Mouse (Mus musculus): ENCODE data around the gene 1700037C18Rik. TPM values are rescaled to one million over a fixed set of nuclear protein-coding genes. Genes with fewer than 3 reads are reported as not detected.

The 1700037C18Rik gene
- polyA plus RNA-seq, 1 experiment from 2014 or later = 11.5 TPM

- 96% methylated on average over 1 of the region's 1 CpGs for WGBS
- H3K4me3 ChIP-seq = no peak overlapping the region
- H3K4me2 ChIP-seq = no peak overlapping the region
- no peaks in the 10 kb centered on the region for H3K4me1 ChIP-seq (replicated peaks)
- no peaks in the 10 kb centered on the region for H3K9me3 ChIP-seq
- H3K36me3 ChIP-seq = peaks cover 76% of the 10 kb centered on the region
- H3K27ac ChIP-seq (replicated peaks) = no peak overlapping the region
- ATAC-seq (ENCODE audit: low read depth) = no peak
- no peaks in the 10 kb centered on the region for H3K27me3 ChIP-seq
- H3K9ac ChIP-seq = no peak overlapping the region
Measured at GRCm38 (mm10) chr16:3896553-3896952, 11.9 kb downstream of the 1700037C18Rik start.

DNA sequence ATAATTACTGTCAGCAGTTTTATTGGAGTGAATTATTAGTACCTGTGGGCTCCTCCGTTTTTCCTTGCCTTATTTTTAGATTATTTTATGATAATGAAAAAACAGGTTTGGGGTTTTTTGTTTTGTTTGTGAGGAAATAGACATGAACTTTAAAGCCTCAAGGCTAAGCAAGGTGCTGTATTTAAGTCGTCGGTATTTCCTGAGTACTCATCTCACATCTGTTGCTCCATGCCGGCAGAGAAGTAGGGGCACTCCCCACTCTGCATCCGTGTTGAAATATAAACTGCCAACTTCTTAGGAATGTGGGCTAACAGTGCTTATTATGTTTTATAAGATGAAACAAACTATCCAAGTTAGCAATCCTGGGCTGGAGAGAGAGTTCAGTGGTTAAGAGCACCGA, 12.4 kb downstream of the 1700037C18Rik start:
- no peak overlapping the region for H3K27ac ChIP-seq (replicated peaks)
- WGBS = 84% methylated on average over 6 of the region's 6 CpGs
- no peaks in the 10 kb centered on the region for H3K9me3 ChIP-seq
- no peaks in the 10 kb centered on the region for H3K27me3 ChIP-seq
- no peak overlapping the region for H3K9ac ChIP-seq
- no peak for ATAC-seq (ENCODE audit: low read depth)
- peaks cover 71% of the 10 kb centered on the region for H3K36me3 ChIP-seq
- H3K4me1 ChIP-seq (replicated peaks) = no peaks in the 10 kb centered on the region
- H3K4me2 ChIP-seq = no peak overlapping the region
- H3K4me3 ChIP-seq = no peak overlapping the region

- H3K27me3 ChIP-seq = no peaks in the 10 kb centered on the region
- no peak for ATAC-seq (ENCODE audit: low read depth)
- no peak overlapping the region for H3K9ac ChIP-seq
- H3K4me2 ChIP-seq = no peak overlapping the region
- 82% methylated on average over 9 of the region's 9 CpGs for WGBS
- no peaks in the 10 kb centered on the region for H3K4me1 ChIP-seq (replicated peaks)
- no peak overlapping the region for H3K4me3 ChIP-seq
- peaks cover 63% of the 10 kb centered on the region for H3K36me3 ChIP-seq
- no peak overlapping the region for H3K27ac ChIP-seq (replicated peaks)
- H3K9me3 ChIP-seq = no peaks in the 10 kb centered on the region
Measured at GRCm38 (mm10) chr16:3895173-3895792, 13.2 kb downstream of the 1700037C18Rik start.

DNA sequence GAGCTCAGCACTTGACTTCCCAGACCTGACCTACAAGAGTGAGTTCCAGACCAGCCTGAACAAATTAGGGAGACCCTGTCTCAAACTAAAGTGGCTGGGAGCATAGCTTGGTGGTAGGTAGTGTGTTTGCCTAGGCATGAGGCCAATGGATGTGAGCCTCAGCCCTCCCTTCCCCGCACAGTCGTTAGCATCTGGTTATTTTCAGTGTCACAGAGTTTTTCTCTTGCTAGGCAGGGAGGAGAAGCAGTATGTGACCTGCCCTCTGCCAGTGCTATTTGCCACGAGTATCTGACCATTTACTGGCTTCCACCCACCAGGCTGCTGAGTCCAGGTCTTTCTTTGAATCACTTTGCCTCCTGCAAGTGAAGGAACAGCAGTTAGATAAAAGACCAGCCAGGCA, 14.8 kb downstream of the 1700037C18Rik start:
- WGBS = 69% methylated on average over 3 of the region's 3 CpGs

GRCm38 (mm10) chr16:3891621-3892295, 16.7 kb downstream of the 1700037C18Rik start:
- Histone ChIP-seq H3K27me3 (no peaks in the 10 kb centered on the region), H3K9ac (no peak overlapping the region), H3K4me3 (no peak overlapping the region), H3K4me2 (no peak overlapping the region), H3K27ac (replicated peaks) (no peak overlapping the region), H3K9me3 (no peaks in the 10 kb centered on the region), H3K4me1 (replicated peaks) (peaks cover 5% of the 10 kb centered on the region; the same call in 1 of the 2 replicates), H3K36me3 (peaks cover 28% of the 10 kb centered on the region)
- no peak for ATAC-seq (ENCODE audit: low read depth)
- WGBS = 93% methylated on average over 14 of the region's 14 CpGs

More for the DNA sequence above, 14.8 kb downstream of the 1700037C18Rik start:
- Histone ChIP-seq H3K27me3 (no peaks in the 10 kb centered on the region), H3K4me2 (no peak overlapping the region), H3K36me3 (peaks cover 48% of the 10 kb centered on the region), H3K9ac (no peak overlapping the region), H3K9me3 (no peaks in the 10 kb centered on the region), H3K4me1 (replicated peaks) (no peaks in the 10 kb centered on the region), H3K27ac (replicated peaks) (no peak overlapping the region), H3K4me3 (no peak overlapping the region)
- ATAC-seq (ENCODE audit: low read depth) = no peak

DNA sequence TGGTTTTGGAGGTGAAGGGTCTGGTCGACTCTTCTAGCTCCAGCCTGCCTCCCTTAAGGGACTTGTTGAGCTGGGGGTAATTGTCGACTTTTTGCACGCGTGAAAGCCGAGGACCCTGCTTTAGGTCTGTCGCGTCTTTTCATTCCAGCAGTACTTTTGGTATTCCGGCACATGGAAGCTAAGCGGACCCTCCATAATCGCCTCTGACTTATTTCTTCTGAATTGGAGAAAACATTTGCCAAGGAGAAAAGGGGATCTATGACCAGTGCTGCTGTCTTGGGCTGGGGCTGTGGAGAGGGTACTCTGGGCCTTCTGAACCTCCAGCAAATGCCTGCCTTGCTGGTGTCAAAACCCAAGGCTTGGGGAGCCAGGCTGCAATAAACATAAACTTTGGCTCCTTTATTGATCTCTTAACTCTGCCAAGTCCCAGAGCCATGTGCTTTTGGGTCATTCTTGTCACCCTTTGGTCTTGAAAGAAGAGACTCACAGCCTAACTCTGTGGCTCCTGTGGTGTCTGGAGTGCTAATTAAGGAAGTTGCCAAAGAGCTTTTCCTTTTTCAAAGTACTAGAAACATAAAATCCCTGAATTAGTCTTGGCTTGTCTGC, 23.3 kb downstream of the 1700037C18Rik start:
- peak overlapping the region; percentile 61 for H3K4me3 ChIP-seq
- peak overlapping the region; percentile 77 for H3K9ac ChIP-seq
- ATAC-seq (ENCODE audit: low read depth) = peak; percentile 29; the same call in 1 of the 2 replicates
- H3K27ac ChIP-seq (replicated peaks) = peak overlapping the region; percentile 94
- H3K4me1 ChIP-seq (replicated peaks) = peaks cover 38% of the 10 kb centered on the region
- peak overlapping the region; percentile 72 for H3K4me2 ChIP-seq
- peaks cover 6% of the 10 kb centered on the region; the same call in 1 of the 2 replicates for H3K36me3 ChIP-seq
- no peaks in the 10 kb centered on the region for H3K27me3 ChIP-seq
- 2% methylated on average over 10 of the region's 10 CpGs for WGBS
- no peaks in the 10 kb centered on the region for H3K9me3 ChIP-seq

- Histone ChIP-seq H3K36me3 (peaks cover 9% of the 10 kb centered on the region), H3K9me3 (no peaks in the 10 kb centered on the region), H3K27me3 (no peaks in the 10 kb centered on the region), H3K27ac (replicated peaks) (peak within 1 kb of the TSS; percentile 94), H3K4me3 (peak within 1 kb of the TSS; percentile 61), H3K4me2 (peak within 1 kb of the TSS; percentile 72), H3K9ac (peak within 1 kb of the TSS; percentile 77), H3K4me1 (replicated peaks) (peaks cover 38% of the 10 kb centered on the region)
- under 1% methylated on average over 88 of the region's 88 CpGs for WGBS
- peak; percentile 98 for ATAC-seq (ENCODE audit: low read depth)
Measured at GRCm38 (mm10) chr16:3884201-3885064, 24.1 kb downstream of the 1700037C18Rik start, which contains the start of the genes Zfp597 and Gm20695. TSS of gene Zfp597 (minus strand) at chr16:3884561. TSS of gene Gm20695 (plus strand) at chr16:3884648.

GRCm38 (mm10) chr16:3876346-3876745, 32.1 kb downstream of the 1700037C18Rik start:
- Histone ChIP-seq H3K27ac (replicated peaks) (no peak overlapping the region), H3K4me2 (no peak overlapping the region), H3K4me3 (no peak overlapping the region), H3K27me3 (no peaks in the 10 kb centered on the region), H3K9ac (no peak overlapping the region), H3K4me1 (replicated peaks) (peaks cover 19% of the 10 kb centered on the region), H3K36me3 (peaks cover 34% of the 10 kb centered on the region), H3K9me3 (no peaks in the 10 kb centered on the region)
- no peak for ATAC-seq (ENCODE audit: low read depth)
- 93% methylated on average over 4 of the region's 4 CpGs for WGBS

- WGBS = 4% methylated on average over 47 of the region's 47 CpGs
- no peaks in the 10 kb centered on the region for H3K9me3 ChIP-seq
- H3K27me3 ChIP-seq = no peaks in the 10 kb centered on the region
- H3K4me1 ChIP-seq (replicated peaks) = peaks cover 22% of the 10 kb centered on the region
- H3K4me2 ChIP-seq = peak within 1 kb of the TSS; percentile 91
- peak; percentile 97 for ATAC-seq (ENCODE audit: low read depth)
- H3K36me3 ChIP-seq = peaks cover 31% of the 10 kb centered on the region
- H3K9ac ChIP-seq = peak within 1 kb of the TSS; percentile 76
- H3K4me3 ChIP-seq = peak within 1 kb of the TSS; percentile 56
- peak within 1 kb of the TSS; percentile 57 for H3K27ac ChIP-seq (replicated peaks)
Measured at GRCm38 (mm10) chr16:3872216-3873047, 36.1 kb downstream of the 1700037C18Rik start, which contains the start of gene Naa60. TSS of gene Naa60 (plus strand) at chr16:3872375.

GRCm38 (mm10) chr16:3871815-3872214, 36.7 kb downstream of the 1700037C18Rik start:
- 0 out of 2 replicates have a peak overlapping the region, but pooled peaks have one; percentile 30 for H3K27ac ChIP-seq (replicated peaks)
- H3K4me2 ChIP-seq = peak overlapping the region; percentile 91
- 1% methylated on average over 16 of the region's 16 CpGs for WGBS
- H3K36me3 ChIP-seq = peaks cover 29% of the 10 kb centered on the region
- H3K4me1 ChIP-seq (replicated peaks) = peaks cover 22% of the 10 kb centered on the region
- H3K4me3 ChIP-seq = peak overlapping the region; percentile 56
- no peaks in the 10 kb centered on the region for H3K9me3 ChIP-seq
- no peaks in the 10 kb centered on the region for H3K27me3 ChIP-seq
- ATAC-seq (ENCODE audit: low read depth) = peak; percentile 16; the same call in 1 of the 2 replicates
- peak overlapping the region; percentile 76 for H3K9ac ChIP-seq

- H3K4me1 ChIP-seq (replicated peaks) = no peaks in the 10 kb centered on the region
- WGBS = 94% methylated on average over 4 of the region's 4 CpGs
- H3K27ac ChIP-seq (replicated peaks) = no peak overlapping the region
- H3K9ac ChIP-seq = no peak overlapping the region
- no peak overlapping the region for H3K4me2 ChIP-seq
- no peaks in the 10 kb centered on the region for H3K27me3 ChIP-seq
- no peaks in the 10 kb centered on the region for H3K9me3 ChIP-seq
- ATAC-seq (ENCODE audit: low read depth) = no peak
- H3K36me3 ChIP-seq = peaks cover 31% of the 10 kb centered on the region
- no peak overlapping the region for H3K4me3 ChIP-seq
Measured at GRCm38 (mm10) chr16:3859254-3859653, 49.2 kb downstream of the 1700037C18Rik start.
